Mouse (Mus musculus) heart, adult 18-20 months (tissue): ENCODE results near the gene Me1. TPM values are rescaled to one million over a fixed set of nuclear protein-coding genes. Genes with fewer than 3 reads are reported as not detected.

Experiments used
- DNase-seq, 2 experiments: peaks; one replicate each; pipeline ENCODE4 v3.0.0; 2021 to 2022; ENCODE audit warnings: mixed read lengths in 1 of 2
- total RNA-seq, 2 experiments: library from RNA; stranded (reverse); gene quantifications; 2 replicates each; pipeline ENCODE4 v1.2.3; 2021

The Me1 gene
- total RNA-seq, 2 experiments from 2014 or later = 116 to 138 TPM

- no peak for DNase-seq
Observed at GRCm38 (mm10) chr9:86543451-86543850, 152.3 kb downstream of the Me1 start.

GRCm38 (mm10) chr9:86534071-86534470 lies 161.7 kb downstream of the Me1 start:
- no peak for DNase-seq

Other genes with a start within 250 kb of the Me1 start
- 1 to 10 TPM; 1.7 to 1.9 TPM for gene Ube2cbp, start 231.0 kb downstream of the Me1 start, total RNA-seq
- 10 to 100 TPM; 16.1 to 18.4 TPM for gene Dop1a, start 228.8 kb downstream of the Me1 start, total RNA-seq
- gene Pgm3, start 124.1 kb downstream of the Me1 start, total RNA-seq = 1 to 10 TPM; 7.4 to 7.8 TPM
- gene Rwdd2a, start 124.0 kb downstream of the Me1 start, total RNA-seq = under 1 TPM; 0.21 to 0.77 TPM
- under 1 TPM in 1 of 2 experiments, not detected in 1; 0.10 TPM for gene Prss35, start 47.7 kb upstream of the Me1 start, total RNA-seq
- gene Snap91, start 184.7 kb upstream of the Me1 start, total RNA-seq = 1 to 10 TPM; 4.8 to 7.0 TPM